Mouse (Mus musculus): ENCODE data around the gene Gm21970.

Gm21970 gene

GRCm38 (mm10) chr16:91463400-91463799 lies 71.9 kb downstream of the Gm21970 start:
- no peak for DNase-seq (ENCODE audit: low read depth, low spot score)

GRCm38 (mm10) chr16:91463836-91464400 lies 72.4 kb downstream of the Gm21970 start:
- DNase-seq (ENCODE audit: low read depth, low spot score): no peak

GRCm38 (mm10) chr16:91464594-91465504 lies 73.3 kb downstream of the Gm21970 start:
- DNase-seq (ENCODE audit: low read depth, low spot score): peak; percentile 84

- DNase-seq (ENCODE audit: low read depth, low spot score): no peak
Observed at GRCm38 (mm10) chr16:91465505-91466240, 74.2 kb downstream of the Gm21970 start.

- no peak for DNase-seq (ENCODE audit: low read depth, low spot score)
Observed at GRCm38 (mm10) chr16:91466566-91466965, 75.0 kb downstream of the Gm21970 start.
